Mouse (Mus musculus) heart, postnatal 14 days (tissue): ENCODE results near the gene Itpkb. TPM values are rescaled to one million over a fixed set of nuclear protein-coding genes. Genes with fewer than 3 reads are reported as not detected.
A peak's percentile ranks its signal among the peaks of the same experiment; 100 is the strongest.
"Not testable (repeated sequence)": the region's sequence is repeated elsewhere in the genome, so short reads cannot be mapped to it uniquely, and the experiment has no call there.

Experiments used
- DNase-seq, 2 experiments: peaks; one replicate each; pipeline ENCODE4 v3.0.0; 2021 to 2022
- intact Hi-C: fragments of 180-260 bp; cut with DNase I; formaldehyde crosslinking; loops from one replicate; pipeline ENCODE4 v1.15.1; 2025
- total RNA-seq, 2 experiments: library from RNA; stranded (reverse); gene quantifications; 2 replicates each; pipeline ENCODE4 v1.2.3; 2021

Itpkb gene
- total RNA-seq, 2 experiments from 2014 or later, result 76.8 to 79.6 TPM

- intact Hi-C loops, result no loop called here
- no peak for DNase-seq
Observed at GRCm38 (mm10) chr1:180364005-180364404, 33.7 kb downstream of the Itpkb start.

- no peak for DNase-seq
- intact Hi-C loops, result loop anchor here (5.0 kb wide), 1 partner anchor 32 kb away; the partner anchor contains the start of gene Itpkb
Observed at GRCm38 (mm10) chr1:180364720-180365119, 34.4 kb downstream of the Itpkb start.

- DNase-seq, result peak; percentile 87 to 92
- intact Hi-C loops, result loop anchor here (5.0 kb wide), 1 partner anchor 33 kb away; the partner anchor contains the start of gene Itpkb
Observed at GRCm38 (mm10) chr1:180365180-180365810, 35.0 kb downstream of the Itpkb start.

- DNase-seq, result no peak
- intact Hi-C loops, result loop anchor here (5.0 kb wide), 1 partner anchor 34 kb away; the partner anchor contains the start of gene Itpkb
Observed at GRCm38 (mm10) chr1:180365983-180366811, 35.9 kb downstream of the Itpkb start.

- intact Hi-C loops, result loop anchor here (1.0 to 5.0 kb wide), 2 partner anchors 8 to 35 kb away; partner anchors contain the start of gene Itpkb
- DNase-seq, result no peak
Observed at GRCm38 (mm10) chr1:180367045-180367619, 36.8 kb downstream of the Itpkb start.

- no peak for DNase-seq
- intact Hi-C loops, result loop anchor here (1.0 to 5.0 kb wide), 3 partner anchors 8 to 35 kb away; partner anchors contain the start of gene Itpkb
Observed at GRCm38 (mm10) chr1:180367626-180368025, 37.3 kb downstream of the Itpkb start.

- DNase-seq, result no peak
- intact Hi-C loops, result loop anchor here (2.0 to 5.0 kb wide), 2 partner anchors 15 to 36 kb away; partner anchors contain the start of gene Itpkb
Observed at GRCm38 (mm10) chr1:180368112-180368511, 37.8 kb downstream of the Itpkb start.

- no peak for DNase-seq
- intact Hi-C loops, result loop anchor here (2.0 to 5.0 kb wide), 2 partner anchors 14 to 36 kb away; partner anchors contain the start of gene Itpkb
Observed at GRCm38 (mm10) chr1:180368646-180369045, 38.4 kb downstream of the Itpkb start.

- no peak for DNase-seq
- intact Hi-C loops, result no loop called here
Observed at GRCm38 (mm10) chr1:180370858-180371652, 40.8 kb downstream of the Itpkb start.

GRCm38 (mm10) chr1:180372258-180372657 is 42.0 kb downstream of the Itpkb start:
- intact Hi-C loops, DNase-seq: not testable (repeated sequence)

- intact Hi-C loops, result loop anchor here (5.0 kb wide), 1 partner anchor 41 kb away; no protein-coding TSS in a partner anchor
- DNase-seq, result no peak
Observed at GRCm38 (mm10) chr1:180376598-180376997, 46.3 kb downstream of the Itpkb start.

- DNase-seq, result no peak
- intact Hi-C loops, result loop anchor here (5.0 kb wide), 1 partner anchor 38 kb away; no protein-coding TSS in a partner anchor
Observed at GRCm38 (mm10) chr1:180379559-180379958, 49.3 kb downstream of the Itpkb start.

- intact Hi-C loops, result loop anchor here (2.0 kb wide), 1 partner anchor 14 kb away; no protein-coding TSS in a partner anchor
- DNase-seq, result no peak
Observed at GRCm38 (mm10) chr1:180382358-180382757, 52.1 kb downstream of the Itpkb start.

- intact Hi-C loops, result loop anchor here (2.0 kb wide), 1 partner anchor 15 kb away; no protein-coding TSS in a partner anchor
- no peak for DNase-seq
Observed at GRCm38 (mm10) chr1:180383884-180384283, 53.6 kb downstream of the Itpkb start.

- no peak for DNase-seq
- intact Hi-C loops, result no loop called here
Observed at GRCm38 (mm10) chr1:180384486-180384885, 54.2 kb downstream of the Itpkb start.

- no peak for DNase-seq
- intact Hi-C loops, result no loop called here
Observed at GRCm38 (mm10) chr1:180385308-180385707, 55.0 kb downstream of the Itpkb start.

GRCm38 (mm10) chr1:180386951-180387749 is 56.9 kb downstream of the Itpkb start:
- intact Hi-C loops, result loop anchor here (2.0 kb wide), 1 partner anchor 54 kb away; no protein-coding TSS in a partner anchor
- DNase-seq, result peak; percentile 98 to 99

- intact Hi-C loops, result loop anchor here (2.0 kb wide), 1 partner anchor 55 kb away; no protein-coding TSS in a partner anchor
- no peak for DNase-seq
Observed at GRCm38 (mm10) chr1:180387750-180388480, 57.6 kb downstream of the Itpkb start.
